Mouse (Mus musculus): Measurements from ENCODE around the gene Lsm8. TPM values are rescaled to one million over a fixed set of nuclear protein-coding genes. Genes with fewer than 3 reads are reported as not detected.

Lsm8 gene
- polyA plus RNA-seq (2021; fragmentation: Nextera tagmentation) = 86.0 and 88.2 TPM in 2 replicates
- long read RNA-seq, experiment 1, transcript Lsm8-201 (4 exons, 807 nt) = major isoform, 37 of 42 reads
- long read RNA-seq, experiment 1, partial matches to known transcripts = 5 of 42 reads
- long read RNA-seq, experiment 1, other reads (novel, unspliced or antisense) = 0 of 42 reads
- long read RNA-seq, experiment 2, transcript Lsm8-201 (4 exons, 807 nt) = major isoform, 67 of 70 reads
- long read RNA-seq, experiment 2, partial matches to known transcripts = 1 of 70 reads
- long read RNA-seq, experiment 2, other reads (novel, unspliced or antisense) = 2 of 70 reads

DNA sequence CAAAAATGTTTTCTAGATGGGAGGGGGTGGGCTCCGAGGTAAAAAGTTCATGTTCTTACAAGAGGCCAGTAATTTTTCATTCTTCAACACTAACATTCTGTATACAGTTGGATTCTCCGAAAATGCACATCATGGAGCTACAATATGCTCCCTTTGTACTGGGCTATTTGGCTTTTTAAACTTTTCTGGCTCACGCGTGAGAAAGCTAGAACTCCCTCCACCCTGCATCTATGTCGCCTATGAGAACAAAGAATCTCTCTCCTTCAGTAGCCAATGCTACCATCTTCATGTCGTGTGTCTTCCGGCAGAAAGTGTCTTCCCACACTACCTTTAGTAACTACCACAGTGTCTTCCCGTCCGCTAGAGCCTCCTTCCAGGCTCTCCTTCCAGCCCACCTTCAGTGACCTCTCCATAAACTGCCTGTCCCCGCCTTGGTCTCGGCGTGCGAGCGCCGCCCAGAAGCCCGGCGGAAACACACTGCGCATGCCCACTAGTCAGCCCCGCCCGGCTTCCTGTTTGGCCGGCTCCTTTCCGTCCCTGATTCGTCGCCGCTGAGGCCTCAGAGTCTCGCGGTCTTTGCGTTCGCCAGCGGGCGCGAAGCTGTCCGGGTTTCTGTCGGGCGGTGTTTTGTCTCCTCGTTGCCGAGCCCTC, at the start of gene Lsm8:
Gene Lsm8, plus strand, starts transcription at position 529 of the 651 bp plus-strand sequence.

GRCm38 (mm10) chr6:18866018-18866417, 17.6 kb downstream of the Lsm8 start, which contains the start of gene Ankrd7:
Ankrd7 (plus strand) TSS chr6:18866318.

Other genes with a start within 250 kb of the Lsm8 start
- gene Ankrd7, start 17.7 kb downstream of the Lsm8 start, polyA plus RNA-seq (2021; fragmentation: Nextera tagmentation) = 0.17 and 0.36 TPM in 2 replicates

All from left cerebral cortex, adult 6 months (tissue).